Mouse (Mus musculus) adipose tissue, adult 10 weeks (tissue): ENCODE measurements around the gene Eya2. TPM values are rescaled to one million over a fixed set of nuclear protein-coding genes. Genes with fewer than 3 reads are reported as not detected.

ENCODE experiments used
- polyA plus RNA-seq: library from polyadenylated mRNA; stranded (reverse); fragments of 350-450 nt; fragmentation: Illumina TruSeq; extraction: RNeasy Lipid Tissue Mini Kit (QIAGEN cat#74804); gene quantifications from one replicate; pipeline ENCODE4 v1.2.3, GENCODE M21; 2014; ENCODE audit warnings: low read depth, low replicate concordance

Gene Eya2
- 15.4 TPM for polyA plus RNA-seq

GRCm38 (mm10) chr2:165594907-165595675, at the start of gene Eya2:
Gene Eya2 (plus strand): TSS chr2:165595032.

Other genes starting within 250 kb of the Eya2 start
- not detected for gene Zfp663, start 226.3 kb upstream of the Eya2 start, polyA plus RNA-seq
- gene Zfp334, start 206.8 kb upstream of the Eya2 start, polyA plus RNA-seq = 2.1 TPM
- gene Ocstamp, start 194.6 kb upstream of the Eya2 start, polyA plus RNA-seq = not detected
- 1.5 TPM for gene Slc13a3, start 121.8 kb upstream of the Eya2 start, polyA plus RNA-seq
- gene Trp53rka, start 101.7 kb upstream of the Eya2 start, polyA plus RNA-seq = 15.4 TPM
- gene Slc2a10, start 91.2 kb upstream of the Eya2 start, polyA plus RNA-seq = 9.9 TPM